Mouse (Mus musculus) G1E (cell line): ENCODE measurements at regions not wholly inside any gene's neighbourhood (a gene's known extent, or its start where the extent isn't known, plus 50 kb on each side); places are given as distances from the start of the nearest gene placed in this dataset.

Experiments
- ATAC-seq: 2 replicates; pipeline ENCODE4 v1.8.0; 2016; ENCODE audit warnings: mild to moderate bottlenecking; ENCODE audit not compliant: insufficient number of reproducible peaks, poor library complexity, low FRiP score, severe bottlenecking; ENCODE audit errors: extremely low read depth
- DNase-seq: peaks from one replicate; pipeline ENCODE4 v3.0.0; 2012; ENCODE audit warnings: low spot score
- H3K27me3 ChIP-seq: 2 replicates; pipeline ENCODE4 v1.6.1; 2012; ENCODE audit warnings: mild to moderate bottlenecking, low read length, inconsistent platforms; ENCODE audit not compliant: insufficient read depth
- H3K36me3 ChIP-seq: replicated peaks from 2 replicates; pipeline ENCODE3; 2012; ENCODE audit warnings: mild to moderate bottlenecking, inconsistent platforms
- H3K4me1 ChIP-seq: 2 replicates; pipeline ENCODE4 v1.6.1; 2012; ENCODE audit warnings: low read depth, low read length, inconsistent platforms, mixed read lengths; ENCODE audit not compliant: insufficient read depth
- H3K4me3 ChIP-seq: 2 replicates; pipeline ENCODE4 v1.5.1; 2012; ENCODE audit warnings: low read depth, mild to moderate bottlenecking, inconsistent platforms, low read length, moderate library complexity, mixed read lengths
- H3K9me3 ChIP-seq: replicated peaks from 2 replicates; pipeline ENCODE4 v1.6.1; 2012; ENCODE audit warnings: inconsistent platforms
- CTCF ChIP-seq: IDR thresholded peaks from 2 replicates; pipeline ENCODE4 v1.5.1; 2012; ENCODE audit warnings: low read depth, low read length, inconsistent platforms, mixed read lengths
- GATA1 ChIP-seq: IDR thresholded peaks from 2 replicates; pipeline ENCODE4 v1.6.1; 2012; ENCODE audit warnings: borderline replicate concordance, low read length, inconsistent platforms, mixed read lengths
- GATA2 ChIP-seq: IDR thresholded peaks from 2 replicates; pipeline ENCODE4 v1.6.1; 2012; ENCODE audit warnings: low read depth, low read length, inconsistent platforms, borderline replicate concordance
- POLR2AphosphoS5 ChIP-seq: IDR thresholded peaks from 2 replicates; pipeline ENCODE4 v1.6.1; 2012; ENCODE audit warnings: low read depth, low read length, inconsistent platforms; ENCODE audit not compliant: insufficient replicate concordance
- TAL1 ChIP-seq: conservative IDR thresholded peaks from 2 replicates; pipeline ENCODE4 v1.6.1; 2012; ENCODE audit warnings: low read depth, low read length, inconsistent platforms, mixed read lengths

GRCm38 (mm10) chr3:17805185-17805584, 143.0 kb upstream of the Cypt12 start:
- Histone ChIP-seq H3K4me3 (no peak overlapping the region), H3K36me3 (no peaks in the 10 kb centered on the region), H3K9me3 (no peaks in the 10 kb centered on the region), H3K27me3 (no peaks in the 10 kb centered on the region), H3K4me1 (no peaks in the 10 kb centered on the region)
- no peak for ATAC-seq
- DNase-seq: no peak
- TF ChIP-seq TAL1 (no peak), GATA2 (no peak), GATA1 (no peak), CTCF (no peak), POLR2AphosphoS5 (no peak)

DNA sequence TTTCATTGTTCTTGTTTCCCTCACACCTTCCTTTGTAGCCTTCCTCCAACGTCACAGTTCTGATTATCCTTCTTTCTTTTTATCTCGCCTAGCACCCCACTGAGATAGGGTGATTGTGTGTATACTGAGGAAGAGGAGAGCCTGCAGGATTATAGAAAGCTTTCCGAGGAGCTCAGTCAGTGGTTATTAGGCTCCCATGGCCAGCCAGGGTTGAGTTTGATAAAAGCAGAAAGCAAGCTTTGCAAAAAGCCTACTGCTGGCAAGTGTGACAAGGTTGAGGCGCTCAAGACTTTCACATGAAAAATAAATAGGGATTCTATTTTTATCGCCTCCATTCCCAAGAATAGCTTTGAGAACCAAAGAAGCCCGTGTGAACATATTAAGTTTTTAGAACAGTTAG, 136.9 kb upstream of the Cypt12 start:
- Histone ChIP-seq H3K27me3 (no peaks in the 10 kb centered on the region), H3K36me3 (no peaks in the 10 kb centered on the region), H3K4me3 (no peak overlapping the region), H3K4me1 (no peaks in the 10 kb centered on the region), H3K9me3 (no peaks in the 10 kb centered on the region)
- no peak for ATAC-seq
- DNase-seq: no peak
- TF ChIP-seq POLR2AphosphoS5 (no peak), CTCF (no peak), GATA2 (no peak), GATA1 (no peak), TAL1 (no peak)

DNA sequence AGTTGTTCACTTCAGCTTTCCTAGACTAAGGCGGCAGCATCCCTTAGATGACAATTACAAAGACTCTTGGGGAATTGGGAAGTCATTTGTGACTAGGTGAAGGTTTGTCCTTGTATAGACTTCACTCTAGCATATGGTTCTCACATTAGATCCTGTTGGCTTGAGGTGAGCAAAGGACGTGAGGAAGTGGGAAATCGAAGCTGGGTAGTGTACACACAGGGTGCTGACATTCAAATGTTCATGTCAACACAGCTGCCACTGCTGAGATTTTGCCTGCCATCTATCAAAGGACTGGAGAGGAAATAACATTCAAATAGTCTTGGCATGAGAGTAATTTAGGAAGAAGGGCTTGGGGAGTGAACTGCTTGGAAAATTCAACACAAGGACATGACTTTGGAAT, 124.0 kb upstream of the Cypt12 start:
- Histone ChIP-seq H3K4me1 (no peaks in the 10 kb centered on the region), H3K36me3 (no peaks in the 10 kb centered on the region), H3K27me3 (no peaks in the 10 kb centered on the region), H3K4me3 (no peak overlapping the region), H3K9me3 (no peaks in the 10 kb centered on the region)
- ATAC-seq (no peak), DNase-seq (no peak)
- TF ChIP-seq GATA1: no peak
- TF ChIP-seq CTCF: no peak
- TF ChIP-seq GATA2: no peak
- TF ChIP-seq TAL1: no peak
- TF ChIP-seq POLR2AphosphoS5: no peak

DNA sequence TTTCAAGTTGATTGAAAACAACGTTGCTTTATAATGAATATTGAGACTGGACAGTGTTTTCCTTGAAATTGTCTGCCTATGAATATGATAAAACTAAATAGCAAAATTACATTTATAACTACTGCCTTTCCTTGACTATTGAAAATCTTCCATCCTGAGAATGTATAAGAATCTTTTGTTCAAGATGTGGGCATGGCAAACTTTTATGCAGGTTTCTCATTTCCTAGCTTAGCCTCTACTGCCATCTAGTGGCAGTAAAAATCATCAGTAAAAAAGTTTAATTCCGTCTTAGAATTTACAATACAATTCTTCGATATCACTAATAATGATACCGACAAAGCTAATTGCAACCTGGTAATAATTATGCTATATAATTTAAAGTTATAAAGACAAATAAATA, 123.5 kb upstream of the Cypt12 start:
- TF ChIP-seq GATA2 (no peak), TAL1 (no peak), GATA1 (no peak), CTCF (no peak), POLR2AphosphoS5 (no peak)
- Histone ChIP-seq H3K9me3 (no peaks in the 10 kb centered on the region), H3K4me3 (no peak overlapping the region), H3K4me1 (no peaks in the 10 kb centered on the region), H3K36me3 (no peaks in the 10 kb centered on the region), H3K27me3 (no peaks in the 10 kb centered on the region)
- DNase-seq (no peak), ATAC-seq (no peak)

DNA sequence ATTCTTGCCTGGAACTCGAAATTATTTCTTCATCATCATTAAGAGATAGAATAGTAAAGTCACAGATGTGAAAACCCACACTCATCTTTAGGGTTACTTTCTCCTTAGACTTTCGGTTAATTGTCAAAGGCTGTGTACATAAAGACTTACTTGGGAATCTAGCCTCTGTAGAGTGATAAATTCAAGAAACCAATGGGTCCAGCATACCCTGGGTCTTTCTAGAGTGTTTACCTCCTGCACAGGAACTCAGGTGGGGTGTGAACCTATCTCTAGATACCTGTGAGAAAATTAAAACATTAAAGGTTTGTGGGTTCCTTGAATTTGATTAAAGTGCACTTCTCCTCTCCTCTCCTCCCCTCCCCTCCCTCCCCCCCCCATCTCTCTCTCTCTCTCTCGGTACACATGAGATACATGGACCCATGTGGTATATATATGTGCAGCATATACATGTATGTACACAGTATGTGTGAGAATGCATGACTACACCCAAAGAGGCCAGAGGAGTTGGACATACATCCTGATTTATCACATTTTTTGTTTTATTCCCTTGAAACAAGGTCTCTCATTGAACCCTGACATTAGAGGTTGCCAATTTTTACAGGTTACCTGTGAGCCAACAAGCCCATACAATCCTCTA, 122.8 kb upstream of the Cypt12 start:
- Histone ChIP-seq H3K36me3 (no peaks in the 10 kb centered on the region), H3K27me3 (no peaks in the 10 kb centered on the region), H3K9me3 (no peaks in the 10 kb centered on the region), H3K4me1 (no peaks in the 10 kb centered on the region), H3K4me3 (no peak overlapping the region)
- TF ChIP-seq GATA2 (no peak), CTCF (no peak), TAL1 (no peak), POLR2AphosphoS5 (no peak), GATA1 (no peak)
- ATAC-seq: no peak
- DNase-seq: no peak

DNA sequence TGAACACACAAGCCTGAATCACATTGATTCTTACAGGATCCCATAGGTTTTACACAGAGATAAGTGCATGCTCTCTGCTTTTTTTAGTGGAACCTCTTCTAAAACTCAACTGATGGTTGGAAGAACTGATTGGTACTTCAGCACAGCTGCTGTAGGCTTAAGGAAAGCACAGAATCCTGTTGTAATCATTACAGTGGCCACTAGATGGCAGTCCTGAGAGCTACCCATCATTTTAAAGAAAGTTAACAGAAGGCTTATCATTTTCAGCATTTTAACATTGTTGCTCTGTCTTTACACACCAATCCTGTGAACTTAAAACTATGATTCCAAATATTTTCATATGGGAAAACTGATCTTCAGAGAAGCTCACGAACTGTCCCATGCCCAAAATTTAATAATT, 113.5 kb upstream of the Cypt12 start:
- peak; percentile 45; the same call in 1 of the 2 replicates for ATAC-seq
- Histone ChIP-seq H3K27me3 (no peaks in the 10 kb centered on the region), H3K4me3 (no peak overlapping the region), H3K36me3 (no peaks in the 10 kb centered on the region), H3K4me1 (no peaks in the 10 kb centered on the region), H3K9me3 (no peaks in the 10 kb centered on the region)
- peak; percentile 42; the same call in 1 of the 2 replicates for TF ChIP-seq CTCF
- no peak for TF ChIP-seq POLR2AphosphoS5
- no peak for TF ChIP-seq GATA1
- no peak for TF ChIP-seq TAL1
- no peak for DNase-seq

GRCm38 (mm10) chr3:17847609-17848008, 100.6 kb upstream of the Cypt12 start:
- TF ChIP-seq POLR2AphosphoS5 (no peak), TAL1 (no peak), CTCF (no peak), GATA2 (no peak), GATA1 (no peak)
- ATAC-seq (no peak), DNase-seq (no peak)
- H3K36me3 ChIP-seq: no peaks in the 10 kb centered on the region
- no peaks in the 10 kb centered on the region for H3K4me1 ChIP-seq
- H3K27me3 ChIP-seq: no peaks in the 10 kb centered on the region
- no peaks in the 10 kb centered on the region for H3K9me3 ChIP-seq
- no peak overlapping the region for H3K4me3 ChIP-seq
